Mouse (Mus musculus): ENCODE data around the gene Tkfc. TPM values are rescaled to one million over a fixed set of nuclear protein-coding genes. Genes with fewer than 3 reads are reported as not detected.

Tkfc gene
- 9.1 and 11.0 TPM in 2 replicates for polyA plus RNA-seq (2015; fragmentation: Nextera tagmentation; extraction: Ambion mirVana)

- Histone ChIP-seq H3K4me3 (peak within 1 kb of the TSS; percentile 86), H3K27me3 (replicated peaks) (no peaks in the 10 kb centered on the region), H3K27ac (replicated peaks) (peak within 1 kb of the TSS; percentile 88), H3K9ac (peak within 1 kb of the TSS; percentile 98), H3K4me1 (peaks cover 56% of the 10 kb centered on the region), H3K36me3 (peaks cover 36% of the 10 kb centered on the region), H3K4me2 (peak within 1 kb of the TSS; percentile 91), H3K9me3 (no peaks in the 10 kb centered on the region)
- peak; percentile 92 for ATAC-seq (ENCODE audit: extremely low read depth, insufficient number of reproducible peaks, low FRiP score, low TSS enrichment)
- WGBS: 0% methylated on average over 49 of the region's 49 CpGs
Measured at GRCm38 (mm10) chr19:10605293-10605900, at the start of gene Tkfc, which contains the start of gene Ddb1. Gene Tkfc (minus strand): TSS chr19:10605654. Gene Ddb1 (plus strand): TSS chr19:10605327.

- Histone ChIP-seq H3K9ac (no peak overlapping the region), H3K27me3 (replicated peaks) (peaks cover 22% of the 10 kb centered on the region; the same call in 1 of the 2 replicates), H3K4me2 (no peak overlapping the region), H3K9me3 (no peaks in the 10 kb centered on the region), H3K27ac (replicated peaks) (no peak overlapping the region), H3K4me3 (no peak overlapping the region), H3K36me3 (no peaks in the 10 kb centered on the region), H3K4me1 (no peaks in the 10 kb centered on the region)
- no peak for ATAC-seq (ENCODE audit: extremely low read depth, insufficient number of reproducible peaks, low FRiP score, low TSS enrichment)
- WGBS: 69% methylated on average over 8 of the region's 8 CpGs
Measured at GRCm38 (mm10) chr19:10648156-10648555, 42.7 kb upstream of the Tkfc start.

GRCm38 (mm10) chr19:10645616-10646015 lies 40.2 kb upstream of the Tkfc start:
- 87% methylated on average over 2 of the region's 2 CpGs for WGBS
- no peak overlapping the region for H3K4me3 ChIP-seq
- H3K27ac ChIP-seq (replicated peaks): no peak overlapping the region
- no peak overlapping the region for H3K4me2 ChIP-seq
- H3K36me3 ChIP-seq: no peaks in the 10 kb centered on the region
- no peaks in the 10 kb centered on the region for H3K9me3 ChIP-seq
- ATAC-seq (ENCODE audit: extremely low read depth, insufficient number of reproducible peaks, low FRiP score, low TSS enrichment): no peak
- no peak overlapping the region for H3K9ac ChIP-seq
- H3K4me1 ChIP-seq: 0 out of 2 replicates have a peak, but pooled peaks cover under 1% of the 10 kb centered on the region
- H3K27me3 ChIP-seq (replicated peaks): peaks cover 29% of the 10 kb centered on the region; the same call in 1 of the 2 replicates

GRCm38 (mm10) chr19:10640589-10641378 lies 35.3 kb upstream of the Tkfc start:
- Histone ChIP-seq H3K9me3 (no peaks in the 10 kb centered on the region), H3K4me3 (no peak overlapping the region), H3K4me2 (peak overlapping the region; percentile 41), H3K27me3 (replicated peaks) (peaks cover 25% of the 10 kb centered on the region; the same call in 1 of the 2 replicates), H3K27ac (replicated peaks) (no peak overlapping the region), H3K9ac (no peak overlapping the region), H3K36me3 (no peaks in the 10 kb centered on the region), H3K4me1 (peaks cover 11% of the 10 kb centered on the region; the same call in 1 of the 2 replicates)
- 46% methylated on average over 13 of the region's 13 CpGs for WGBS
- ATAC-seq (ENCODE audit: extremely low read depth, insufficient number of reproducible peaks, low FRiP score, low TSS enrichment): no peak

- peak overlapping the region; percentile 41 for H3K4me2 ChIP-seq
- peaks cover 32% of the 10 kb centered on the region; the same call in 1 of the 2 replicates for H3K27me3 ChIP-seq (replicated peaks)
- peak overlapping the region; percentile 44; the same call in 1 of the 2 replicates for H3K9ac ChIP-seq
- H3K36me3 ChIP-seq: no peaks in the 10 kb centered on the region
- no peaks in the 10 kb centered on the region for H3K9me3 ChIP-seq
- WGBS: 3% methylated on average over 5 of the region's 5 CpGs
- H3K4me3 ChIP-seq: no peak overlapping the region
- no peak overlapping the region for H3K27ac ChIP-seq (replicated peaks)
- ATAC-seq (ENCODE audit: extremely low read depth, insufficient number of reproducible peaks, low FRiP score, low TSS enrichment): no peak
- peaks cover 18% of the 10 kb centered on the region for H3K4me1 ChIP-seq
Measured at GRCm38 (mm10) chr19:10640080-10640479, 34.6 kb upstream of the Tkfc start.

- no peak for ATAC-seq (ENCODE audit: extremely low read depth, insufficient number of reproducible peaks, low FRiP score, low TSS enrichment)
- Histone ChIP-seq H3K4me3 (no peak overlapping the region), H3K36me3 (no peaks in the 10 kb centered on the region), H3K27me3 (replicated peaks) (peaks cover 31% of the 10 kb centered on the region; the same call in 1 of the 2 replicates), H3K4me2 (no peak overlapping the region), H3K9ac (no peak overlapping the region), H3K27ac (replicated peaks) (no peak overlapping the region), H3K4me1 (peaks cover 31% of the 10 kb centered on the region), H3K9me3 (no peaks in the 10 kb centered on the region)
- 47% methylated on average over 7 of the region's 7 CpGs for WGBS
Measured at GRCm38 (mm10) chr19:10637840-10638239, 32.4 kb upstream of the Tkfc start.

GRCm38 (mm10) chr19:10634872-10635318 lies 29.4 kb upstream of the Tkfc start:
- Histone ChIP-seq H3K27ac (replicated peaks) (no peak overlapping the region), H3K27me3 (replicated peaks) (peaks cover 23% of the 10 kb centered on the region; the same call in 1 of the 2 replicates), H3K9ac (peak overlapping the region; percentile 82), H3K4me3 (peak overlapping the region; percentile 58), H3K36me3 (peaks cover 25% of the 10 kb centered on the region), H3K9me3 (no peaks in the 10 kb centered on the region), H3K4me1 (peaks cover 24% of the 10 kb centered on the region), H3K4me2 (peak overlapping the region; percentile 92)
- 4% methylated on average over 21 of the region's 21 CpGs for WGBS
- ATAC-seq (ENCODE audit: extremely low read depth, insufficient number of reproducible peaks, low FRiP score, low TSS enrichment): peak; percentile 59; the same call in 1 of the 2 replicates

GRCm38 (mm10) chr19:10634106-10634871 lies 28.8 kb upstream of the Tkfc start, which contains the start of gene Vwce:
Gene Vwce (plus strand): TSS chr19:10634213.
- peaks cover 31% of the 10 kb centered on the region for H3K36me3 ChIP-seq
- H3K27ac ChIP-seq (replicated peaks): no peak within 1 kb of the TSS
- peaks cover 20% of the 10 kb centered on the region; the same call in 1 of the 2 replicates for H3K27me3 ChIP-seq (replicated peaks)
- no peak; the same call in 1 of the 2 replicates for ATAC-seq (ENCODE audit: extremely low read depth, insufficient number of reproducible peaks, low FRiP score, low TSS enrichment)
- peak within 1 kb of the TSS; percentile 92 for H3K4me2 ChIP-seq
- H3K4me1 ChIP-seq: peaks cover 24% of the 10 kb centered on the region
- H3K9me3 ChIP-seq: no peaks in the 10 kb centered on the region
- H3K4me3 ChIP-seq: peak within 1 kb of the TSS; percentile 58
- H3K9ac ChIP-seq: peak within 1 kb of the TSS; percentile 82
- 1% methylated on average over 32 of the region's 32 CpGs for WGBS

- peaks cover 67% of the 10 kb centered on the region for H3K36me3 ChIP-seq
- no peak overlapping the region for H3K4me3 ChIP-seq
- H3K27me3 ChIP-seq (replicated peaks): no peaks in the 10 kb centered on the region
- H3K4me2 ChIP-seq: no peak overlapping the region
- 80% methylated on average over 5 of the region's 5 CpGs for WGBS
- ATAC-seq (ENCODE audit: extremely low read depth, insufficient number of reproducible peaks, low FRiP score, low TSS enrichment): no peak
- 0 out of 2 replicates have a peak overlapping the region, but pooled peaks have one; percentile 3 for H3K27ac ChIP-seq (replicated peaks)
- peak overlapping the region; percentile 50; the same call in 1 of the 2 replicates for H3K9ac ChIP-seq
- peaks cover 40% of the 10 kb centered on the region for H3K4me1 ChIP-seq
- no peaks in the 10 kb centered on the region for H3K9me3 ChIP-seq
Measured at GRCm38 (mm10) chr19:10608573-10609240, 3.3 kb upstream of the Tkfc start.

- H3K36me3 ChIP-seq: peaks cover 41% of the 10 kb centered on the region
- peak overlapping the region; percentile 88 for H3K27ac ChIP-seq (replicated peaks)
- H3K9me3 ChIP-seq: no peaks in the 10 kb centered on the region
- H3K27me3 ChIP-seq (replicated peaks): no peaks in the 10 kb centered on the region
- peaks cover 56% of the 10 kb centered on the region for H3K4me1 ChIP-seq
- H3K4me2 ChIP-seq: peak overlapping the region; percentile 91
- 4% methylated on average over 20 of the region's 20 CpGs for WGBS
- peak overlapping the region; percentile 98 for H3K9ac ChIP-seq
- peak overlapping the region; percentile 86 for H3K4me3 ChIP-seq
- ATAC-seq (ENCODE audit: extremely low read depth, insufficient number of reproducible peaks, low FRiP score, low TSS enrichment): no peak
Measured at GRCm38 (mm10) chr19:10605901-10606622, 608 bp upstream of the Tkfc start.
